In genomic region chr3:101628255-101628654, GRCm38 (mm10) we compare ENCODE assay signal across 17 mouse cellular contexts. TPM values are rescaled to one million over a fixed set of nuclear protein-coding genes. Genes with fewer than 3 reads are reported as not detected.
A peak's percentile ranks its signal among the peaks of the same experiment; 100 is the strongest.
DNase-seq lines count a peak whose midpoint lies in the region; ATAC-seq and TF ChIP-seq lines count a peak whose summit lies in the region.
"Had no signal": no experiment of that assay in that cellular context is flagged by ENCODE, and none has a peak within 500 bp of the region (broad histone marks: within the 10 kb centered on the region; RNA-seq: fewer than 3 reads in every experiment).

No protein-coding gene starts in this region.

- H3K4me3 ChIP-seq in lung, postnatal 0 days (ENCODE audit: low read depth, low read length) = no peak overlapping the region
- H3K4me3 ChIP-seq: embryonic facial prominence, embryonic 13.5 days; forebrain, embryonic 15.5 days; heart, embryonic 12.5 days; liver, embryonic 13.5 days; neural tube, embryonic 12.5 days had no signal

- no peak overlapping the region for H3K9ac ChIP-seq in lung, postnatal 0 days (replicated peaks; ENCODE audit: low read depth)
- H3K9ac ChIP-seq: embryonic facial prominence, embryonic 13.5 days; forebrain, embryonic 15.5 days; heart, embryonic 12.5 days; liver, embryonic 13.5 days; neural tube, embryonic 12.5 days had no signal

- H3K4me1 ChIP-seq in lung, postnatal 0 days (ENCODE audit: insufficient read depth, low read depth, low read length) = no peaks in the 10 kb centered on the region
- H3K4me1 ChIP-seq: embryonic facial prominence, embryonic 13.5 days; forebrain, embryonic 15.5 days; heart, embryonic 12.5 days; liver, embryonic 13.5 days; neural tube, embryonic 12.5 days had no signal

- TF ChIP-seq POLR2A in brain, embryonic 14.5 days (IDR thresholded peaks at IDR 0.05; ENCODE audit: borderline replicate concordance, extremely low read depth, insufficient read depth, insufficient read length, poor library complexity, severe bottlenecking) = no peak

- WGBS in lung, postnatal 0 days = 82% methylated on average over 2 of the region's 2 CpGs

- no peak overlapping the region for H3K4me2 ChIP-seq in lung, postnatal 0 days (replicated peaks; ENCODE audit: low read depth, low read length)
- H3K4me2 ChIP-seq: embryonic facial prominence, embryonic 13.5 days; forebrain, embryonic 15.5 days; heart, embryonic 12.5 days; liver, embryonic 13.5 days; neural tube, embryonic 12.5 days had no signal

- H3K27me3 ChIP-seq in lung, postnatal 0 days (replicated peaks; ENCODE audit: insufficient read depth, low read length) = no peaks in the 10 kb centered on the region
- H3K27me3 ChIP-seq: embryonic facial prominence, embryonic 13.5 days; forebrain, embryonic 15.5 days; heart, embryonic 12.5 days; liver, embryonic 13.5 days; neural tube, embryonic 12.5 days had no signal

- H3K36me3 ChIP-seq in lung, postnatal 0 days (ENCODE audit: insufficient read depth, low read length) = no peaks in the 10 kb centered on the region
- H3K36me3 ChIP-seq: embryonic facial prominence, embryonic 13.5 days; forebrain, embryonic 15.5 days; heart, embryonic 12.5 days; liver, embryonic 13.5 days; neural tube, embryonic 12.5 days had no signal

- no peak overlapping the region for H3K27ac ChIP-seq in lung, postnatal 0 days (ENCODE audit: low read length)
- H3K27ac ChIP-seq: embryonic facial prominence, embryonic 13.5 days; forebrain, embryonic 15.5 days; liver, embryonic 13.5 days; neural tube, embryonic 12.5 days had no signal

- TF ChIP-seq EP300 in lung, postnatal 0 days (IDR thresholded peaks at IDR 0.05) = no peak

- ATAC-seq in lung, postnatal 0 days = no peak
- ATAC-seq: forebrain, embryonic 15.5 days had no signal

- TF ChIP-seq CTCF in lung, postnatal 0 days (IDR thresholded peaks at IDR 0.05) = no peak
- TF ChIP-seq CTCF in brain, embryonic 14.5 days (IDR thresholded peaks at IDR 0.05; ENCODE audit: borderline replicate concordance, extremely low read depth, insufficient read depth, insufficient read length) = no peak

- DNase-seq in frontal cortex, postnatal 36 days (ENCODE audit: low spot score in 2 of 2) = peak; percentile 40 to 59
- DNase-seq in frontal cortex, postnatal 14 days (ENCODE audit: low spot score in 2 of 2) = no peak
- peak; percentile 32 for DNase-seq in lung, postnatal 0 days (ENCODE audit: low spot score)
- no peak for DNase-seq in lung, postnatal 25 days (ENCODE audit: low spot score)
- DNase-seq in brain, embryonic 14.5 days (ENCODE audit: low read depth) = peak; percentile 64
- no peak for DNase-seq in spleen, postnatal 4 days (ENCODE audit: low spot score in 2 of 2)
- no peak for DNase-seq in heart, adult 8-10 months (ENCODE audit: low spot score)
- DNase-seq: cerebellum, adult 18-20 months; gastrocnemius, postnatal 36 days; heart, postnatal 36 days; liver, embryonic 13.5 days; lung, postnatal 10 days; thymus, postnatal 4 days had no signal

- no peaks in the 10 kb centered on the region for H3K9me3 ChIP-seq in lung, postnatal 0 days (ENCODE audit: low read length)
- H3K9me3 ChIP-seq: embryonic facial prominence, embryonic 13.5 days; forebrain, embryonic 15.5 days; heart, embryonic 12.5 days; liver, embryonic 13.5 days; neural tube, embryonic 12.5 days had no signal

RNA-seq across cellular contexts. Expression of gene Atp1a1, which starts 23.8 kb away (rescaled TPM):
- polyA plus RNA-seq in lung, postnatal 0 days (2015; fragmentation: Nextera tagmentation; extraction: Ambion mirVana) = 123 and 136 TPM in 2 replicates
- polyA plus RNA-seq in brain, embryonic 14.5 days (2012; rRNA removed) = 118 and 129 TPM in 2 replicates
- total RNA-seq in heart, adult 8-10 months (2022) = 100 to 1,000 TPM; 757 to 917 (median 814) TPM

Comparison
In these comparisons a context has a peak if more than half of its experiments do, and no peak if none do; other contexts are left out.
1. DNase-seq: peak in frontal cortex, postnatal 36 days (2 of 2), lung, postnatal 0 days (single experiment) and brain, embryonic 14.5 days (single experiment); none in frontal cortex, postnatal 14 days (0 of 2), lung, postnatal 25 days (single experiment), spleen, postnatal 4 days (0 of 2) and heart, adult 8-10 months (single experiment).